Mouse (Mus musculus) myocyte (in vitro differentiated cells): ENCODE results near the gene Spock1. TPM values are rescaled to one million over a fixed set of nuclear protein-coding genes. Genes with fewer than 3 reads are reported as not detected.

ENCODE experiments used
- H3K27me3 ChIP-seq: one replicate; pipeline ENCODE4 v1.6.1; 2011; ENCODE audit not compliant: control insufficient read depth, insufficient read depth, insufficient read length
- H3K36me3 ChIP-seq: one replicate; pipeline ENCODE4 v1.6.1; 2011; ENCODE audit not compliant: control insufficient read depth, insufficient read depth
- H3K4me2 ChIP-seq: one replicate; pipeline ENCODE4 v1.6.1; 2011; ENCODE audit warnings: low read depth, control low read depth
- H3K4me3 ChIP-seq: one replicate; pipeline ENCODE4 v1.5.1; 2011; ENCODE audit warnings: mild to moderate bottlenecking, control low read depth, moderate library complexity
- H3K79me2 ChIP-seq: one replicate; pipeline ENCODE4 v1.6.1; 2011; ENCODE audit not compliant: control insufficient read depth, insufficient read depth
- H3ac ChIP-seq: one replicate; pipeline ENCODE4 v1.6.1; 2011; ENCODE audit not compliant: control insufficient read depth, insufficient read length
- CEBPB ChIP-seq: IDR thresholded peaks from 2 replicates; pipeline ENCODE4 v1.6.1; 2011; ENCODE audit warnings: mild to moderate bottlenecking, moderate library complexity; ENCODE audit not compliant: poor library complexity, insufficient read depth, severe bottlenecking
- E2F4 ChIP-seq: IDR thresholded peaks from one replicate; pipeline ENCODE4 v1.6.1; 2011; ENCODE audit warnings: mild to moderate bottlenecking, control low read depth, moderate library complexity; ENCODE audit not compliant: insufficient read depth
- MAX ChIP-seq: IDR thresholded peaks from one replicate; pipeline ENCODE4 v1.6.1; 2011; ENCODE audit warnings: low read depth, mild to moderate bottlenecking, control low read depth
- MYOD1 ChIP-seq, 3 experiments: IDR thresholded peaks; one replicate each; pipeline ENCODE4 v1.6.1; 2011; ENCODE audit warnings: control low read depth in 2 of 3, low read depth in 2 of 3, mild to moderate bottlenecking in 2 of 3, moderate library complexity in 1 of 3; ENCODE audit not compliant: insufficient read length in 2 of 3, control insufficient read depth in 1 of 3
- MYOG ChIP-seq, 3 experiments: IDR thresholded peaks; one replicate each; pipeline ENCODE4 v1.6.1; 2011; ENCODE audit warnings: control low read depth in 2 of 3, low read depth in 2 of 3, mild to moderate bottlenecking in 2 of 3; ENCODE audit not compliant: insufficient read length in 2 of 3, control insufficient read depth in 1 of 3, insufficient read depth in 1 of 3
- POLR2A ChIP-seq: IDR thresholded peaks from one replicate; pipeline ENCODE4 v1.6.1; 2011; ENCODE audit warnings: low read depth, mild to moderate bottlenecking, control low read depth, moderate library complexity; ENCODE audit not compliant: insufficient read length
- POLR2AphosphoS2 ChIP-seq: IDR thresholded peaks from one replicate; pipeline ENCODE4 v1.6.1; 2011; ENCODE audit warnings: low read depth, control low read depth; ENCODE audit not compliant: insufficient read length
- REST ChIP-seq: IDR thresholded peaks from one replicate; pipeline ENCODE4 v1.6.1; 2011; ENCODE audit warnings: mild to moderate bottlenecking, control low read depth, moderate library complexity; ENCODE audit not compliant: insufficient read depth, insufficient read length
- SRF ChIP-seq: IDR thresholded peaks from one replicate; pipeline ENCODE4 v1.6.1; 2011; ENCODE audit warnings: low read depth; ENCODE audit not compliant: control insufficient read depth, insufficient read length
- TCF12 ChIP-seq: IDR thresholded peaks from one replicate; pipeline ENCODE4 v1.6.1; 2011; ENCODE audit warnings: mild to moderate bottlenecking, control low read depth; ENCODE audit not compliant: poor library complexity, insufficient read depth, severe bottlenecking
- TCF3 ChIP-seq: IDR thresholded peaks from one replicate; pipeline ENCODE4 v1.6.1; 2011; ENCODE audit warnings: low read depth, control low read depth; ENCODE audit not compliant: insufficient read length
- USF1 ChIP-seq: IDR thresholded peaks from one replicate; pipeline ENCODE4 v1.6.1; 2011; ENCODE audit warnings: low read depth, mild to moderate bottlenecking, control low read depth, moderate library complexity
- polyA plus RNA-seq: library from polyadenylated mRNA; unstranded; fragments of >200 nt; fragmentation: generic; extraction: Trizol; gene quantifications from one replicate; pipeline ENCODE4 v1.2.1, GENCODE M21; 2012; ENCODE audit warnings: missing spikeins

Gene Spock1
- polyA plus RNA-seq, 1 experiment, result 0.19 TPM

DNA sequence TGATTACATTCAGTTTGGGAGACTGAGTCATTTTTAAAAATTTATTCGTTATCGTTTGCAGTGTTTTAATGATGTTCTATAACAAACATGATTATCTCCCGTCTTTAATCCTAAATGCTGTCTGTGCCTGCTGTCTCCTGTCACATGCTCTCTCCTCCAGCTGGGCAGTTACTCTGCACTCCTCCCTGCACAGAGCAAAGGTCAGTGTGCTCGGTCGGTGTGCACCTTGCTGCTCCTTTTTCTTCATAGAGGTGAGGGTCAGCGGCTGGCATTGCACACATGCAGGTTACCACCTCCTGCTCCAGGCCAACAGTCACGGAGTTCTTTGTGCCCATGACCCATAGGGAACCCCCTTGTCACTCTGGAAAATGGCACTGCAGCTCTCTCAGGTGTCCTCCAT, 411.4 kb downstream of the Spock1 start:
- Histone ChIP-seq H3K79me2 (no peaks in the 10 kb centered on the region), H3K27me3 (no peaks in the 10 kb centered on the region), H3ac (no peak overlapping the region), H3K4me3 (no peak overlapping the region), H3K36me3 (no peaks in the 10 kb centered on the region), H3K4me2 (no peak overlapping the region)
- TF ChIP-seq MAX (no peak), TCF12 (no peak), MYOG (IDR thresholded peaks at IDR 0.05; ENCODE audit: control insufficient read depth in 1 of 3, insufficient read depth in 1 of 3, insufficient read length in 2 of 3, low read depth in 2 of 3) (no peak), E2F4 (no peak), REST (no peak), TCF3 (no peak), POLR2AphosphoS2 (no peak), USF1 (no peak), MYOD1 (IDR thresholded peaks at IDR 0.05; ENCODE audit: control insufficient read depth in 1 of 3, insufficient read length in 2 of 3, low read depth in 2 of 3) (no peak), SRF (no peak), CEBPB (no peak)

DNA sequence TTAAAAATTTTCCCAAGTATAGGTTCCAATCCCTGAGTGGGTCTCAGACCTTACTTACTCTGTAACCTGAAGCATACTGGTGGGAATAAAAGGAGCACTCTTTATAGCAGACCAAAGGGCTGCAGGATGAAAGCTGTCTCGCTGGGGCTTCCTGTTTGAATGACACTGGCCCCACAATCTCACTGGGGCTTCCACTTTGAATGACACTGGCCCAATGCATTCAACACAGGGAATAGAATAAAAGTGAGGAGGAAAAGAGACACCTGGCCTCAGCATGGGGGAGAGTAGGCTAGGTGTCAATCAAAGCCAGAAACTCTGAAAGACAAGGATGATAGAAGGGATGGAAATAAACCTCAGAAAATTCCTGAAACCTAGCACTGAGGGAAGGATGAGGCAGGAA, 413.3 kb downstream of the Spock1 start:
- no peaks in the 10 kb centered on the region for H3K27me3 ChIP-seq
- no peak for TF ChIP-seq MYOD1 (IDR thresholded peaks at IDR 0.05; ENCODE audit: control insufficient read depth in 1 of 3, insufficient read length in 2 of 3, low read depth in 2 of 3)
- TF ChIP-seq REST, result no peak
- no peak for TF ChIP-seq CEBPB
- TF ChIP-seq TCF12, result no peak
- no peak for TF ChIP-seq USF1
- no peak for TF ChIP-seq POLR2A
- no peak for TF ChIP-seq E2F4
- H3K36me3 ChIP-seq, result no peaks in the 10 kb centered on the region
- H3ac ChIP-seq, result no peak overlapping the region
- no peak overlapping the region for H3K4me2 ChIP-seq
- no peaks in the 10 kb centered on the region for H3K79me2 ChIP-seq
- no peak overlapping the region for H3K4me3 ChIP-seq

DNA sequence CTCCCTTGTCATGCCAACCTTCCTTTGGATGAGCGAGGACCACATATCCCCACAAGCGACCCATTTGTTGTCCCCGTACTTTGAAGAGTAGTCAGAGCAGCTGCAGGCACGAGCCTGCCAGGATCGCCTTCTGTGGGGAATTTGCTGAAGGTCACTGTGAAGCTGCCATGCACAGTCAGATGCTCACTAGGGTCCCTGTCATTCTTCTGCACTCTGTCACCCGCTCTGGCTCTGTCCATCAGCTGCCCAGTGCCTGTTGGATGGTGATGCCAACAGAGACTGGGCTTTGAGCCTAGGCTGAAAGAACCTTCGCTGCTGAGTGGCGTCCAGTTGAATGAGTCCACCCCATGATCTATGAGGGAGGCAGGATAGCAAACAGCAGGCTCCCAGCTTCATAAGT, 419.2 kb downstream of the Spock1 start:
- no peaks in the 10 kb centered on the region for H3K36me3 ChIP-seq
- TF ChIP-seq TCF12 (no peak), MYOG (IDR thresholded peaks at IDR 0.05; ENCODE audit: control insufficient read depth in 1 of 3, insufficient read depth in 1 of 3, insufficient read length in 2 of 3, low read depth in 2 of 3) (no peak), MYOD1 (IDR thresholded peaks at IDR 0.05; ENCODE audit: control insufficient read depth in 1 of 3, insufficient read length in 2 of 3, low read depth in 2 of 3) (no peak), POLR2AphosphoS2 (no peak), CEBPB (no peak), USF1 (no peak), E2F4 (no peak), MAX (no peak), POLR2A (no peak), REST (no peak), SRF (no peak), TCF3 (no peak)
- H3K4me3 ChIP-seq, result no peak overlapping the region
- H3K79me2 ChIP-seq, result no peaks in the 10 kb centered on the region
- H3K4me2 ChIP-seq, result no peak overlapping the region
- no peaks in the 10 kb centered on the region for H3K27me3 ChIP-seq
- no peak overlapping the region for H3ac ChIP-seq

DNA sequence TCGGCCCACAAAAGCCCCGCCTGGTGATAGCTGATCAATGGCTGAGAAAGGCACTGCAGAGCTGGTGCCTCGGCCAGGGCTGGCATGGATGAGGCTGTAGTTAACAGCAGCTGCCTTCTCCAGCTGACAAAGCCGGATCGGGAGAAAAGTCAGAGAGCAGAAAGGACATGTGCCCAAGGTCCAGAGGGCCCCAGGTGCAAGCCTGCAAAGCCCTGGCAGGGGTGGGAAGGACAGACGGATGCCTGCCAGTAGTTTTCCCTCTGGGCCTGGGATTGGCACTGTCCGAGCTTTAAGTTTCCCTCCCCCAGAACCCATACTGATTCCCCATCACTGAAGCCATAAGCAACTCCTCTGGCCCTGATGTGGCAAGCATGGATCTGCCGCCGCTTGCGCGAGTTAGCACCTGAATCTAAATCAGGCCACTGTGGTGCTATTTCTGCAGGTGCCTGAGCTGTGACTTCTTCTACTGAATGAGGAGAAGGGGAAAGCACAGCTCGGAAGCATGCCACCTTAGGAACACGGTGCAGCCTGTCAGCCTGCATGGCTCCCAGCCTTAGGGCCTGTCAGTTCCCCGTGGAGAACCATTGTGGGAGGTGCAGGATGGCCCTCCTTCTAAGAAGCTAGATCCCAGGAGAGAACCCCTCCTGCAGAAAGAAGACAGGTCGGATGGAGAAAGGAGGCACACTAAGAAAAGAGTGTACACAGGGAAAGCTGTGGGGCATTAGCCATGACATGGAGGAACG, 423.5 kb downstream of the Spock1 start:
- Histone ChIP-seq H3K79me2 (no peaks in the 10 kb centered on the region), H3K4me3 (no peak overlapping the region), H3K27me3 (no peaks in the 10 kb centered on the region), H3K4me2 (no peak overlapping the region), H3ac (no peak overlapping the region), H3K36me3 (no peaks in the 10 kb centered on the region)
- TF ChIP-seq MAX (no peak), USF1 (no peak), SRF (no peak), E2F4 (no peak), REST (no peak), MYOD1 (IDR thresholded peaks at IDR 0.05; ENCODE audit: control insufficient read depth in 1 of 3, insufficient read length in 2 of 3, low read depth in 2 of 3) (no peak)

DNA sequence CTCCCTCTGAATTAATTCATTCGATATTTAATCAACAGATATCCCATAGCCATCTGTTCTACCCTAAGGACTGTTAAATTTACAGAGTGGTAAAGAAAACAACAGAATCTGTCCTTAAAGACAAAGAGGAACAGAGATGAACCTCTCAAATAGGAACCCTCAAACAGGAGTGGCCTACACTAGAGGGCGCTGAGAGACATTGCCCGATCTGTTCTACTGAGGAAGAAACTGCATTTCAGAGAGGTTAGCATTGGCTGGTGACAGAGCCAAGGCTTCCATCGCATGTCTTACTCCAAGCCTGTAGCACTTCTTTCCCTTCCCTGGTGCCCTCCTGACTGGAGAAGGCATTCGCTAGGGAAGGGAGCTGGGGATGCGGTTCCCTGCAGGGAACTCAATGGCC, 431.4 kb downstream of the Spock1 start:
- H3K79me2 ChIP-seq, result no peaks in the 10 kb centered on the region
- H3ac ChIP-seq, result no peak overlapping the region
- TF ChIP-seq TCF12, result no peak
- no peak for TF ChIP-seq MYOD1 (IDR thresholded peaks at IDR 0.05; ENCODE audit: control insufficient read depth in 1 of 3, insufficient read length in 2 of 3, low read depth in 2 of 3)
- TF ChIP-seq CEBPB, result no peak
- no peak for TF ChIP-seq MAX
- H3K4me2 ChIP-seq, result no peak overlapping the region
- no peaks in the 10 kb centered on the region for H3K27me3 ChIP-seq
- H3K36me3 ChIP-seq, result no peaks in the 10 kb centered on the region
- no peak overlapping the region for H3K4me3 ChIP-seq
